Mouse (Mus musculus) midbrain, embryonic 13.5 days (tissue): ENCODE results near the gene Anxa4. TPM values are rescaled to one million over a fixed set of nuclear protein-coding genes. Genes with fewer than 3 reads are reported as not detected.
A peak's percentile ranks its signal among the peaks of the same experiment; 100 is the strongest.

Experiments used
- ATAC-seq: fragments of 200-750 bp; cut with Nextera tagmentation; 2 replicates; pipeline ENCODE4 v1.8.0; 2017; ENCODE audit warnings: mild to moderate bottlenecking, moderate TSS enrichment, moderate library complexity
- H3K27ac ChIP-seq: fragments of 300-500 bp; sonication (generic); 2 replicates; pipeline ENCODE4 v1.5.1; 2015; ENCODE audit warnings: inconsistent platforms, mild to moderate bottlenecking, moderate library complexity
- H3K27me3 ChIP-seq: fragments of 300-500 bp; sonication (generic); 2 replicates; pipeline ENCODE4 v1.6.1; 2015; ENCODE audit warnings: mild to moderate bottlenecking, inconsistent platforms
- H3K36me3 ChIP-seq: fragments of 300-500 bp; sonication (generic); 2 replicates; pipeline ENCODE4 v1.6.1; 2015; ENCODE audit warnings: mild to moderate bottlenecking, inconsistent platforms
- H3K4me1 ChIP-seq: fragments of 300-500 bp; sonication (generic); replicated peaks from 2 replicates; pipeline ENCODE4 v1.6.1; 2015; ENCODE audit warnings: inconsistent platforms
- H3K4me2 ChIP-seq: fragments of 300-500 bp; sonication (generic); replicated peaks from 2 replicates; pipeline ENCODE4 v1.6.1; 2015; ENCODE audit warnings: moderate library complexity, mild to moderate bottlenecking, inconsistent platforms
- H3K4me3 ChIP-seq: fragments of 300-500 bp; sonication (generic); replicated peaks from 2 replicates; pipeline ENCODE4 v1.5.1; 2015; ENCODE audit warnings: mild to moderate bottlenecking, inconsistent platforms
- H3K9ac ChIP-seq: fragments of 300-500 bp; sonication (generic); replicated peaks from 2 replicates; pipeline ENCODE4 v1.6.1; 2015; ENCODE audit warnings: mild to moderate bottlenecking, inconsistent platforms
- H3K9me3 ChIP-seq: fragments of 300-500 bp; sonication (generic); 2 replicates; pipeline ENCODE4 v1.6.1; 2016; ENCODE audit warnings: mild to moderate bottlenecking, inconsistent platforms
- WGBS: fragments of 180-500 bp; shearing (Covaris S2); methylation state at CpG from one replicate; pipeline ENCODE4 v1.1.7; 2015; 5-methylcytosine and 5-hydroxymethylcytosine counted together
- polyA plus RNA-seq: library from polyadenylated mRNA; unstranded; fragments of >200 nt; fragmentation: Nextera tagmentation; extraction: Ambion mirVana; gene quantifications from 2 replicates; pipeline ENCODE4 v1.2.1, GENCODE M21; 2015

Gene Anxa4
- polyA plus RNA-seq, 1 experiment from 2014 or later, result 3.4 TPM

DNA sequence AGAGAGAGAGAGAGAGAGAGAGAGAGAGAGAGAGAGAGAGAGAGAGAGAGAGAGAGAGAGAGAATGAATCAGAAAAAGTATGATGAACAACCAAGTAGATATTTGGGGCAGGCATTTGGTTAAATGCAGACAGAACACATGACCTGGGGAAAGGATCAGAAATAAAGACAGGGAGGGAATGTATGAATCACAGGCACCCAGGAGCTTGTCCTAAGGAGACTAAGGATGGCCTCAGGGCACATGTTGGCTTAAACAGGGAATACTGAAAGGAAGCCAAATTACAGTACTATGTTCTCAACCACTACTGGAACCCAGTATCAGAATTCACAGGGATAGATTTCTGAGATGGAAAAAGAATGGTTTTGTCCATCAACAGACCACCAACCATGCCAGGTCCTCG is 106.4 kb downstream of the Anxa4 start:
- Histone ChIP-seq H3K27ac (no peak overlapping the region), H3K9me3 (no peaks in the 10 kb centered on the region), H3K4me1 (peaks cover 13% of the 10 kb centered on the region), H3K27me3 (no peaks in the 10 kb centered on the region), H3K9ac (0 out of 2 replicates have a peak overlapping the region, but pooled peaks have one; percentile 10), H3K4me3 (no peak overlapping the region), H3K4me2 (no peak overlapping the region), H3K36me3 (peaks cover 43% of the 10 kb centered on the region)
- 67% methylated on average over 1 of the region's 1 CpGs for WGBS
- no peak for ATAC-seq

Other genes starting within 250 kb of the Anxa4 start
- 0.50 and 0.59 TPM in 2 replicates for gene Asprv1, start 165.4 kb downstream of the Anxa4 start, polyA plus RNA-seq
- gene Mxd1, start 124.4 kb downstream of the Anxa4 start, polyA plus RNA-seq, result 26.3 and 27.9 TPM in 2 replicates
- 117 and 125 TPM in 2 replicates for gene Snrnp27, start 109.1 kb downstream of the Anxa4 start, polyA plus RNA-seq
- 36.0 and 41.0 TPM in 2 replicates for gene Gmcl1, start 60.2 kb downstream of the Anxa4 start, polyA plus RNA-seq
- 32.1 and 34.4 TPM in 2 replicates for gene Aak1, start 55.9 kb upstream of the Anxa4 start, polyA plus RNA-seq
- gene Nfu1, start 215.7 kb upstream of the Anxa4 start, polyA plus RNA-seq, result 113 and 125 TPM in 2 replicates
- 20.1 and 20.5 TPM in 2 replicates for gene Gfpt1, start 249.3 kb upstream of the Anxa4 start, polyA plus RNA-seq